11 mouse cellular contexts compared by ENCODE assay signal in the genomic region with DNA sequence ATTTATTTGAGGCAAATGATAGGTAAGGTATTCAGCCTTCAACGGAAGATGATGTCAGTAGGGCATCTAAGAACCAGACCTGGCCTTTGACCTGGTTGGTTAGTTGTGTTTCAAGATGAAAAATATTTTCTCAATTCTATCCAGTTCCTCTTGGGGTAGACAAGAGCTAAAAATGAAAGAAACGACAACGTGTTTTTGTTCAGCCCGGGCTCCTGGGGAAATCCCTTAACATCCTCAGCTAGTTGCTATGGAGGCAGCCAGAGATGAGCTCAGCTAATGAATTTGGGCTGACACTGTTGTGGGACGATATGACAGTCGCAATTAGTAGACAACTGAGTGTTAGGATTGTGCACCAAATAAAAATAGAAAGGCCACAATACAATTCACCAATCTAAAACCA.
DNase-seq lines count a peak whose midpoint lies in the region; ATAC-seq lines count a peak whose summit lies in the region.
"Had no signal": no experiment of that assay in that cellular context is flagged by ENCODE, and none has a peak within 500 bp of the region (broad histone marks: within the 10 kb centered on the region; RNA-seq: fewer than 3 reads in every experiment).

No protein-coding gene starts in this region.

- H3K4me1 ChIP-seq in hindbrain, embryonic 14.5 days (replicated peaks; ENCODE audit: control insufficient read depth, insufficient read depth, low read length): no peaks in the 10 kb centered on the region
- peaks cover 1% of the 10 kb centered on the region for H3K4me1 ChIP-seq in hindbrain, embryonic 12.5 days
- peaks cover 14% of the 10 kb centered on the region; the same call in 1 of the 2 replicates for H3K4me1 ChIP-seq in neural tube, embryonic 13.5 days (replicated peaks)
- H3K4me1 ChIP-seq in stomach, embryonic 16.5 days (ENCODE audit: control insufficient read depth, insufficient read depth, low read length): peaks cover 17% of the 10 kb centered on the region

- H3K9me3 ChIP-seq in hindbrain, embryonic 14.5 days (ENCODE audit: control insufficient read depth, low read length): no peaks in the 10 kb centered on the region
- no peaks in the 10 kb centered on the region for H3K9me3 ChIP-seq in hindbrain, embryonic 12.5 days (replicated peaks)
- H3K9me3 ChIP-seq in neural tube, embryonic 13.5 days: no peaks in the 10 kb centered on the region
- no peaks in the 10 kb centered on the region for H3K9me3 ChIP-seq in stomach, embryonic 16.5 days (replicated peaks; ENCODE audit: control insufficient read depth, low read length)
- H3K9me3 ChIP-seq: forebrain, embryonic 13.5 days had no signal

- peak overlapping the region; percentile 38; the same call in 1 of the 2 replicates for H3K27ac ChIP-seq in hindbrain, embryonic 14.5 days
- H3K27ac ChIP-seq in hindbrain, embryonic 12.5 days: no peak overlapping the region
- H3K27ac ChIP-seq in neural tube, embryonic 13.5 days (replicated peaks): peak overlapping the region; percentile 28; the same call in 1 of the 2 replicates
- H3K27ac ChIP-seq in stomach, embryonic 16.5 days (ENCODE audit: low read length): peak overlapping the region; percentile 36; the same call in 1 of the 2 replicates
- H3K27ac ChIP-seq: forebrain, embryonic 13.5 days had no signal

- H3K4me3 ChIP-seq in hindbrain, embryonic 14.5 days (replicated peaks; ENCODE audit: low read length): no peak overlapping the region
- H3K4me3 ChIP-seq in hindbrain, embryonic 12.5 days: no peak overlapping the region
- H3K4me3 ChIP-seq in neural tube, embryonic 13.5 days: no peak overlapping the region
- no peak overlapping the region for H3K4me3 ChIP-seq in stomach, embryonic 16.5 days (replicated peaks; ENCODE audit: low read length)
- H3K4me3 ChIP-seq: forebrain, embryonic 13.5 days had no signal

- no peak for DNase-seq in hindbrain, embryonic 14.5 days (ENCODE audit: low spot score)
- no peak for DNase-seq in neural tube, embryonic 10.5 days (ENCODE audit: extremely low spot score, low spot score)
- no peak for DNase-seq in thymus, postnatal 36 days
- no peak for DNase-seq in gastrocnemius, postnatal 25 days
- DNase-seq: cerebellum, adult 8-10 months; right cerebral cortex, adult 18-20 months had no signal

- no peaks in the 10 kb centered on the region for H3K27me3 ChIP-seq in hindbrain, embryonic 14.5 days (ENCODE audit: control insufficient read depth, insufficient read depth, low read length)
- no peaks in the 10 kb centered on the region for H3K27me3 ChIP-seq in hindbrain, embryonic 12.5 days
- no peaks in the 10 kb centered on the region for H3K27me3 ChIP-seq in neural tube, embryonic 13.5 days
- H3K27me3 ChIP-seq in stomach, embryonic 16.5 days (ENCODE audit: control insufficient read depth, insufficient read depth, low read length): no peaks in the 10 kb centered on the region
- H3K27me3 ChIP-seq: forebrain, embryonic 13.5 days had no signal

- H3K4me2 ChIP-seq in hindbrain, embryonic 14.5 days (replicated peaks): no peak overlapping the region
- H3K4me2 ChIP-seq in hindbrain, embryonic 12.5 days (replicated peaks): no peak overlapping the region
- H3K4me2 ChIP-seq in neural tube, embryonic 13.5 days: no peak overlapping the region
- H3K4me2 ChIP-seq in stomach, embryonic 16.5 days (ENCODE audit: low read depth, low read length): no peak overlapping the region
- H3K4me2 ChIP-seq: forebrain, embryonic 13.5 days had no signal

- ATAC-seq in hindbrain, embryonic 14.5 days (ENCODE audit: low FRiP score): no peak
- no peak for ATAC-seq in hindbrain, embryonic 12.5 days (ENCODE audit: low FRiP score)
- ATAC-seq in neural tube, embryonic 13.5 days (ENCODE audit: low read depth): no peak
- peak; percentile 74 for ATAC-seq in inflammation-experienced regulatory T-cells, adult 6 months
- no peak for ATAC-seq in stomach, embryonic 16.5 days (ENCODE audit: insufficient read depth, low FRiP score)

- H3K9ac ChIP-seq in hindbrain, embryonic 14.5 days: no peak overlapping the region
- H3K9ac ChIP-seq in hindbrain, embryonic 12.5 days: no peak overlapping the region
- H3K9ac ChIP-seq in neural tube, embryonic 13.5 days: no peak overlapping the region
- no peak overlapping the region for H3K9ac ChIP-seq in stomach, embryonic 16.5 days (ENCODE audit: low read length)
- H3K9ac ChIP-seq: forebrain, embryonic 13.5 days had no signal

- 46% methylated on average over 6 of the region's 6 CpGs for WGBS in hindbrain, embryonic 14.5 days
- WGBS in hindbrain, embryonic 12.5 days: 74% methylated on average over 6 of the region's 6 CpGs
- 71% methylated on average over 6 of the region's 6 CpGs for WGBS in neural tube, embryonic 13.5 days
- 83% methylated on average over 6 of the region's 6 CpGs for WGBS in stomach, embryonic 16.5 days

- no peaks in the 10 kb centered on the region for H3K36me3 ChIP-seq in hindbrain, embryonic 14.5 days (replicated peaks; ENCODE audit: control insufficient read depth, insufficient read depth)
- H3K36me3 ChIP-seq in hindbrain, embryonic 12.5 days: no peaks in the 10 kb centered on the region
- H3K36me3 ChIP-seq in neural tube, embryonic 13.5 days: no peaks in the 10 kb centered on the region
- H3K36me3 ChIP-seq in stomach, embryonic 16.5 days (ENCODE audit: control insufficient read depth, insufficient read depth, low read length): no peaks in the 10 kb centered on the region
